Mouse (Mus musculus): ENCODE measurements at regions not wholly inside any gene's neighbourhood (a gene's known extent, or its start where the extent isn't known, plus 50 kb on each side); places are given as distances from the start of the nearest gene placed in this dataset.

- DNase-seq = no peak
Observed at GRCm38 (mm10) chr13:51975330-51975729, 128.9 kb downstream of the Gadd45g start.

DNA sequence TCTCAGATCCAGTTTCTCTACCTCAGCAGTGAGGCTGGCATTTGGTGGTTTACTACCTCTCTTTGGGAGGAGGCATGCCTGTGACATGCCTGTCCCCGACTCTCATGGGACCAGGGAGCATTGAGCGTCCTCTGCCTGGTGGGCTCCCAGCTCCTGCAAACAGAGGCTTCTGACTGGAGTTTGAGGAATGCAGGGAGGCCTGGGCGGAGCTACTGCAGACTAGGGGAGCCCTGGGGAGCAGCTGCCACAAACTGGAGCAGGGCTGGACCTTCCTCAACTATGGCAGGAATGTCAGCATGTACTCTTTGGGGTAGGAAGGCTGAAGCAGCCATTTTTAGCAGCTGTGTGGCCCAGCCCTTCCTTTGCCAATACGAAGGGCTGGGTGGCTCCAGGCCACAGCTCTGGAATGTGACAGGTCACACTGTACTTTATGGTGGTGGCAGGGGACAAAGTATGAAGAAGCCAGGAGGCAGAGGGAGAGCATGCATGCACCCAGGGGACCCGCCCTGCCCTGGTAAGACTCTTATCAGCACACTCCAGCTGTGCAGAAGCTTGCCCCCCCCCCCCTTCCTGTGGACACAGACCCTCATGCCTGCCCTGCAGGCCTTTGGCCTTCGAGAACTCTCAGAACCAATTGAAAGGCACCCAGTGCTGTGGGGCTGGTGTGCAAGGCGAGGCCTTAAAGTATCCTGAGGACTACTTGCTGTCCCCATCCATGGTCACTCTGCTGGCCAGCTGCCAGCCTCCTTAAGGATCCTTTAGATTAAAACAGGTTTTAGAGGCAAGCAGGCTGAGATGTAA is 129.5 kb downstream of the Gadd45g start:
- DNase-seq = no peak

GRCm38 (mm10) chr13:51976620-51977214 is 130.2 kb downstream of the Gadd45g start:
- no peak for DNase-seq

GRCm38 (mm10) chr13:51979301-51979977 is 133.0 kb downstream of the Gadd45g start:
- DNase-seq = no peak

GRCm38 (mm10) chr13:51980344-51980743 is 133.9 kb downstream of the Gadd45g start:
- DNase-seq = no peak

GRCm38 (mm10) chr13:51983002-51983401 is 136.5 kb downstream of the Gadd45g start:
- DNase-seq = no peak

- DNase-seq = no peak
Observed at GRCm38 (mm10) chr13:51983575-51983974, 137.1 kb downstream of the Gadd45g start.

GRCm38 (mm10) chr13:51991339-51991738 is 144.9 kb downstream of the Gadd45g start:
- DNase-seq = no peak

DNA sequence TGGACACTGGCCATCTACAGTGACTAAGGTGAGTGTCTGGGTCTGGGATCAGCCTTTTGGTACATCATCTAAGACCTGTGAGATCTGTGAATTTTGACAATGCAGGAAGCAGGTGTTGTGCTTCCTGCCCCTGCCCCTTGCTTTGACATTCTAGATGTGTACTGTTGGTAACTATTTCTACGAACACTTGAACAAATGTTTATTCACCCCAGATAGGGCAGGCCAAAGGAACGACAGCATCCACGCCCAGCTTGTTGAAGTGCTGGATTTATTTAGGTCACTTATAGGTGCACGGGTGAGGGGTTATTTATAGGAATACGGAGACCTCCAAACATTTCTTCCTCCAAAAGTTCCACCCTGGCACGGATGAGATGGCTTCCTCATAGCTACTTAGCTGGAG is 146.4 kb downstream of the Gadd45g start:
- no peak for DNase-seq

- no peak for DNase-seq
Observed at GRCm38 (mm10) chr13:51996163-51996562, 149.7 kb downstream of the Gadd45g start.

- no peak for DNase-seq
Observed at GRCm38 (mm10) chr13:51998542-51998941, 152.1 kb downstream of the Gadd45g start.

GRCm38 (mm10) chr13:52001811-52002210 is 155.3 kb downstream of the Gadd45g start:
- DNase-seq = no peak

DNA sequence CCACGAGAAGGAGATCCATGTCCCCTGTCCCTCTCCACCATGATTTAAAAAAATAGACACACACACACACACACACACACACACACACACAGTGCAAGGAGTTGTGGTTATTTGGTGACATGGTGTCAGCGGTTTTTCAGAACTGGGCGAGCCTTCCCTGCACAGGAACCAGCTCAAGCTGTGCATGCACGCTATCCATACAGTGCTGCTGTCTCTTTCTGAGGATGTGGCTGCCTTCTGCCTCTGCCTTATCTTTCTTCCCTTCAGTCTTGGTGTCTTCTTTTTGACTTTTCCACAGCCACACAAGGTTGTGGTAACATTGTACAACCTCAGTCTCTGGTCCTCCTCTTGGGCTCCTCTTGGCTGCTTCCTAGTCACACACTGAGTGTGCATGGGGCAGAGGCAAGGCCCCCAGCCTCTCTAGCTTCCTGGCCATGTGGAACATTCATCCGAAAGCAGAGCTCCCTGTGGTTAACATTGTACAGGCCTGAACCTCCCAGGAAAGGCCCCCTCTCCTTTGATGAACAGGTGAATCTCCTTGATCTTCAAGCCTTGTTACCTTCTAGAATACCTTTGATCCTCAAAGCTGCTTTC is 157.6 kb downstream of the Gadd45g start:
- no peak for DNase-seq

GRCm38 (mm10) chr13:52007585-52008395 is 161.3 kb downstream of the Gadd45g start:
- DNase-seq = no peak

GRCm38 (mm10) chr13:52009231-52009630 is 162.8 kb downstream of the Gadd45g start:
- DNase-seq = no peak

DNA sequence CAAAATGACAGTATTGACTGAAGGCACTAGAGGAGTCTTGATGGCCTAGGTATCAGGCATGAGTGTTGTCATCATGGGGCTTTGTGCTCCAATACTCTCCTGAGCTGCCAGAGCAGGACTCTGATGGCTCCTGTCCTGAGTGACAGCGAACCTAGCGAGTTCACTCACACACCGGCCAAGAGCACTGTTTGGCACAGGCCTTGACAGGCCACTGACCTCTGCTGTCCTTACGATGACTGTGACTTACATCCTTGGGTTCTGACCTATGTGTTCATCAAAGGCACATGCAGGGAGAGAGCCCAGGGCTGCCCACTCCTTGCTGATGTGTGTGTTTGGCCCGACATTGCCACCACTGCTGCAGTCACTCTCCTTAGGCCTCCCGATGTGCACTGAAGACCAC is 163.3 kb downstream of the Gadd45g start:
- DNase-seq = no peak

- no peak for DNase-seq
Observed at GRCm38 (mm10) chr13:52011001-52011400, 164.5 kb downstream of the Gadd45g start.

DNA sequence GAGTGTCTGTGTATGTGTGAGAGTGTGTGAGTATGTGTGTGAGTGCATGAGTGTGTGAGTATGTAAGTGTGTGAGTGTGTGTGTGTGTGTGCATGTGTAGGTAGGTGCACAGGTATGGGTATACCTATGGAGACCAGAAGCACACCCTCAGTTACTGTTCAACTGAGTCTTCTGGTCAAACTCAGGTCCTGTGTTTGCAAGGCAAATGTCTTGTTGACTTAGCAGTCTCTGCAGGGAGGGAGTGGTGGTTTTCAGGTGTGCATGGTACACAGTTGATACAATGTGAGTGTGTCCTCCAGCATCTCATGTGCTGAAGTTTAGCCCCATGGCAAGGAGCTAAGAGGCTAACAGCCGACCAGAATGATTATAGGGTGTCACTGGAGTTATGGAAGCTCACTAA is 166.7 kb downstream of the Gadd45g start:
- no peak for DNase-seq

DNA sequence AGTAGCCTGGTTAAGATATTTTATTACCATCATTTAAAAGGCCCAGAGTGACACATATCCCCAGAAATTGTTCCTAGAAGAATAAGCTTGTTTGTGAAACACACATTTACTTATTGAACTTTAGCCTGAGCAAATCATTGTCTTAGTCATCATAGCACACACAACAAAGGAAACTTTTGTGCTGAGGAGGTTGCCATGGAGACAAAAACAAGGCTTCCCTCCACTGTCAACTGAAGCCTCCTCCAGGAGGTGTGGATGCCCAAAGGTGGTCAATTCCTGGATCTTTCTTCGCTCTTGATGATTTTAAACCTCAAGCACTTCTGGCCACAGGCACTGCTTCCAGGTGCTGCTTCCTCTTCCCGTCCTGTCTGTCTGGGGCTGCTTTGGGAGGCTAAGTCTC is 167.3 kb downstream of the Gadd45g start:
- DNase-seq = no peak

DNA sequence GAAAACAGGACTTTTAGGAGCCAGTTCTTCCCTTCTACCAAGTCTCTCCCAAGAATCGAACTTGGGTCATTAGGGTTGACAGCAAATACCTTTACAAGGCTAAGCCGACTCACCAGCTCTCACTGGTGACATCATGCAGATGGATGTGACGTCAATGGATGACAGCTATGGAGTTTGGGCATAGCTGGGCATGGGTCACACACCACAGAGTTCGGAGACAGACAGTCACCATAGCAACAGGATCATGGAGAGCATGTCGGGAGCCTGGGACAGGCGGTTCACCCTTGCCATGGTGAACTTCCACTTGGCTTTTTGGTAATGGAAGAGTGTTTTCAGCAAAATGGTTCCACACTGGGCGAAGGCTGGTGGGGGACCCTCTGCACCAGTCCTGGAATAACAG is 168.1 kb downstream of the Gadd45g start:
- no peak for DNase-seq

GRCm38 (mm10) chr13:52015066-52015465 is 168.6 kb downstream of the Gadd45g start:
- no peak for DNase-seq

- no peak for DNase-seq
Observed at GRCm38 (mm10) chr13:52015496-52015895, 169.0 kb downstream of the Gadd45g start.

Measured in cerebellum, adult 8-10 months (tissue).